Comparison of ENCODE assay signal across 15 mouse cellular contexts in the genomic region with DNA sequence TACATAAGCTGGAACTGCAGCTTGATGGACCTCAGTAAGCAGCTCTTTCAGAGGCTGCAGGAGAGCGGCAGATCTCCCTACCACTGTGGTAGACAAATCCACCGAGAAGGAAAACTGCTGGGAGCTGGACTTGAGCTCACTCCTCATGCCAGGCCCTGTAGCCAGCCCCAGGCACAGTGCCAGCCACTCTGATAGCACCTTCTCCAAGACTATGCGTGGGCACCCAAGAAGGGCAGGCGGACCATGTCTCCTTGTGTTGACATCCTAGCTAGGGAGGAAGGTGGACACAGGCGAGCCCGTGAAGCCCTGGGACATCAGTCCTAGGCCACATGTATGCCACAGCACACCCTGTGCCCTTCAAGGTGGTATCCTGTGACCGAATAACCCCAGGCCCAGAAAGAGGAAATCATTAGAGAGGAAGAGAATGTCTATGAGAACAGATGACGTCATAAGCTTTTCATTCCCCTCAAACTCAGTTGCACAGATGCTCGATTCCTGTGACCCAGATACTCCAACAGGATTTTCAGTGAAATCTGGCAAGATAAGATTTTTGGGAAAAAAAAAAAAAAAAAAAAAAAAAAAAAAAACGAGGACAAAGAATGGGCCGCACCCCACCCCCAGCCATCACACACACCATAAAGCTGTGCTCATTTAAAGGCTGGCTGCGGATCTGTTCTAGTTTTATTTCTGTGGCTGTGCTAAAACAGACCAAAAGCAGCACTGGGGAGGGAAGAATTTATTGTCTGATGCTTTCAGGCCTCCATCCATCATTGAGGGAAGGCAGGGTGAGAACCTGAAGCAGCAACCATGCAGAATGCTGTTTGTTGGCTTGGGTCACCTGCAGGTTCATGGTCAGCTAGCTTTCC. TPM values are rescaled to one million over a fixed set of nuclear protein-coding genes. Genes with fewer than 3 reads are reported as not detected.
A peak's percentile ranks its signal among the peaks of the same experiment; 100 is the strongest.
DNase-seq lines count a peak whose midpoint lies in the region; ATAC-seq lines count a peak whose summit lies in the region.
"Had no signal": no experiment of that assay in that cellular context is flagged by ENCODE, and none has a peak within 500 bp of the region (broad histone marks: within the 10 kb centered on the region; RNA-seq: fewer than 3 reads in every experiment).

No protein-coding gene starts in this region.

- peak; percentile 87 for DNase-seq in brain, adult 2 months (ENCODE audit: low read depth, low spot score)
- DNase-seq in cerebellum, postnatal 25 days: peak; percentile 79 to 88
- DNase-seq in thymus, postnatal 0 days (ENCODE audit: low spot score): no peak
- no peak for DNase-seq in gastrocnemius, postnatal 10 days
- DNase-seq in heart, adult 11 months: no peak

- peaks cover 64% of the 10 kb centered on the region for H3K36me3 ChIP-seq in hindbrain, embryonic 13.5 days
- peaks cover 32% of the 10 kb centered on the region for H3K36me3 ChIP-seq in hindbrain, embryonic 12.5 days
- H3K36me3 ChIP-seq in megakaryocyte, embryonic 14.5 days (replicated peaks; ENCODE audit: low read length): no peaks in the 10 kb centered on the region
- H3K36me3 ChIP-seq: liver, embryonic 12.5 days had no signal

- H3K4me2 ChIP-seq in hindbrain, embryonic 13.5 days: no peak overlapping the region
- H3K4me2 ChIP-seq in hindbrain, embryonic 12.5 days (replicated peaks): no peak overlapping the region
- H3K4me2 ChIP-seq: liver, embryonic 12.5 days had no signal

- H3K27ac ChIP-seq in hindbrain, embryonic 13.5 days: 0 out of 2 replicates have a peak overlapping the region, but pooled peaks have one; percentile 83
- no peak overlapping the region for H3K27ac ChIP-seq in hindbrain, embryonic 12.5 days
- H3K27ac ChIP-seq: liver, embryonic 12.5 days; stomach, postnatal 0 days had no signal

- ATAC-seq in hindbrain, embryonic 13.5 days (ENCODE audit: low FRiP score): no peak
- ATAC-seq in hindbrain, embryonic 12.5 days (ENCODE audit: low FRiP score): no peak
- ATAC-seq: liver, embryonic 12.5 days; Patski had no signal

- H3K4me1 ChIP-seq in hindbrain, embryonic 13.5 days (replicated peaks): peaks cover 46% of the 10 kb centered on the region
- peaks cover 30% of the 10 kb centered on the region for H3K4me1 ChIP-seq in hindbrain, embryonic 12.5 days
- no peaks in the 10 kb centered on the region for H3K4me1 ChIP-seq in megakaryocyte, embryonic 14.5 days
- H3K4me1 ChIP-seq: liver, embryonic 12.5 days had no signal

- no peak overlapping the region for H3K4me3 ChIP-seq in hindbrain, embryonic 13.5 days
- no peak overlapping the region for H3K4me3 ChIP-seq in hindbrain, embryonic 12.5 days
- H3K4me3 ChIP-seq in megakaryocyte, embryonic 14.5 days (replicated peaks): peak overlapping the region; percentile 8
- H3K4me3 ChIP-seq: liver, embryonic 12.5 days had no signal

- H3K9me3 ChIP-seq in hindbrain, embryonic 13.5 days: no peaks in the 10 kb centered on the region
- H3K9me3 ChIP-seq in hindbrain, embryonic 12.5 days (replicated peaks): no peaks in the 10 kb centered on the region
- no peaks in the 10 kb centered on the region for H3K9me3 ChIP-seq in megakaryocyte, embryonic 14.5 days
- H3K9me3 ChIP-seq: liver, embryonic 12.5 days had no signal

- 88% methylated on average over 12 of the region's 12 CpGs for WGBS in hindbrain, embryonic 13.5 days
- WGBS in hindbrain, embryonic 12.5 days: 85% methylated on average over 12 of the region's 12 CpGs

- no peaks in the 10 kb centered on the region for H3K27me3 ChIP-seq in hindbrain, embryonic 13.5 days
- no peaks in the 10 kb centered on the region for H3K27me3 ChIP-seq in hindbrain, embryonic 12.5 days
- peaks cover 25% of the 10 kb centered on the region for H3K27me3 ChIP-seq in megakaryocyte, embryonic 14.5 days (replicated peaks)
- H3K27me3 ChIP-seq: liver, embryonic 12.5 days had no signal

- no peak overlapping the region for H3K9ac ChIP-seq in hindbrain, embryonic 13.5 days
- H3K9ac ChIP-seq in hindbrain, embryonic 12.5 days: no peak overlapping the region
- H3K9ac ChIP-seq: liver, embryonic 12.5 days had no signal

RNA-seq across cellular contexts. Expression of a gene that starts 18.1 kb away (rescaled TPM):
- 340 and 349 TPM in 2 replicates for polyA plus RNA-seq in hindbrain, embryonic 13.5 days (2015; fragmentation: Nextera tagmentation; extraction: Ambion mirVana)
- polyA plus RNA-seq in hindbrain, embryonic 12.5 days (2016; fragmentation: Nextera tagmentation; extraction: Ambion mirVana): 145 and 146 TPM in 2 replicates
- polyA plus RNA-seq in megakaryocyte, embryonic 14.5 days (2012; ENCODE audit: insufficient read depth, low replicate concordance): 0.07 TPM in 1 of 2 replicates, not detected in the other
- polyA plus RNA-seq in thymus, postnatal 0 days (2015; fragmentation: Nextera tagmentation; extraction: Ambion mirVana): 0.20 and 0.22 TPM in 2 replicates
- 1 to 10 TPM; 4.7 to 6.3 TPM for total RNA-seq in gastrocnemius, postnatal 10 days (2021)
- total RNA-seq: megakaryocyte-erythroid progenitor cell, adult 5-6 weeks had no signal
- polyA plus RNA-seq: Patski had no signal

RNA-seq across cellular contexts. Expression of a gene that starts 51.4 kb away (rescaled TPM):
- polyA plus RNA-seq in hindbrain, embryonic 13.5 days (2015; fragmentation: Nextera tagmentation; extraction: Ambion mirVana): not detected in 2 replicates
- polyA plus RNA-seq in hindbrain, embryonic 12.5 days (2016; fragmentation: Nextera tagmentation; extraction: Ambion mirVana): not detected in 2 replicates
- polyA plus RNA-seq in megakaryocyte, embryonic 14.5 days (2012; ENCODE audit: insufficient read depth, low replicate concordance): not detected in 2 replicates
- polyA plus RNA-seq in thymus, postnatal 0 days (2015; fragmentation: Nextera tagmentation; extraction: Ambion mirVana): 0.13 and 0.21 TPM in 2 replicates
- total RNA-seq in gastrocnemius, postnatal 10 days (2021): under 1 TPM in 1 of 2 experiments, not detected in 1; 0.23 TPM
- total RNA-seq: layer of hippocampus, adult 8-10 months; megakaryocyte-erythroid progenitor cell, adult 5-6 weeks had no signal
- polyA plus RNA-seq: C2C12; intestine, embryonic 14.5 days; Patski had no signal

Comparison
In these comparisons a context has a peak if more than half of its experiments do, and no peak if none do; other contexts are left out.
1. DNase-seq: peak in brain, adult 2 months (single experiment) and cerebellum, postnatal 25 days (2 of 2); none in thymus, postnatal 0 days (single experiment), gastrocnemius, postnatal 10 days (single experiment) and heart, adult 11 months (single experiment).
2. RNA of a gene that starts 18.1 kb away (polyA plus RNA-seq): 340 to 349 TPM in hindbrain, embryonic 13.5 days and 145 to 146 TPM in hindbrain, embryonic 12.5 days; 0.20 to 0.22 TPM in thymus, postnatal 0 days and 0.07 TPM in megakaryocyte, embryonic 14.5 days; every median in the first group is over 100 times any median in the second.